Mouse (Mus musculus) embryonic facial prominence, embryonic 12.5 days (tissue): ENCODE measurements around the gene Rpl18a. TPM values are rescaled to one million over a fixed set of nuclear protein-coding genes. Genes with fewer than 3 reads are reported as not detected.
A peak's percentile ranks its signal among the peaks of the same experiment; 100 is the strongest.
"Not testable (repeated sequence)": the region's sequence is repeated elsewhere in the genome, so short reads cannot be mapped to it uniquely, and the experiment has no call there.

Experiments
- ATAC-seq: fragments of 200-750 bp; cut with Nextera tagmentation; 2 replicates; pipeline ENCODE4 v1.8.0; 2017; ENCODE audit not compliant: insufficient number of reproducible peaks, insufficient read depth, low FRiP score, low TSS enrichment
- H3K27ac ChIP-seq: fragments of 300-500 bp; sonication (generic); 2 replicates; pipeline ENCODE4 v1.5.1; 2016; ENCODE audit warnings: mild to moderate bottlenecking
- H3K27me3 ChIP-seq: fragments of 300-500 bp; sonication (generic); 2 replicates; pipeline ENCODE4 v1.6.1; 2016; ENCODE audit warnings: mild to moderate bottlenecking, moderate library complexity
- H3K36me3 ChIP-seq: fragments of 300-500 bp; sonication (generic); 2 replicates; pipeline ENCODE4 v1.6.1; 2016; ENCODE audit warnings: mild to moderate bottlenecking
- H3K4me1 ChIP-seq: fragments of 300-500 bp; sonication (generic); 2 replicates; pipeline ENCODE4 v1.6.1; 2016
- H3K4me2 ChIP-seq: fragments of 300-500 bp; sonication (generic); replicated peaks from 2 replicates; pipeline ENCODE4 v1.6.1; 2016; ENCODE audit warnings: mild to moderate bottlenecking, moderate library complexity
- H3K4me3 ChIP-seq: fragments of 300-500 bp; sonication (generic); 2 replicates; pipeline ENCODE4 v1.5.1; 2016; ENCODE audit warnings: mild to moderate bottlenecking
- H3K9ac ChIP-seq: fragments of 300-500 bp; sonication (generic); 2 replicates; pipeline ENCODE4 v1.6.1; 2016; ENCODE audit warnings: mild to moderate bottlenecking, moderate library complexity
- H3K9me3 ChIP-seq: fragments of 300-500 bp; sonication (generic); 2 replicates; pipeline ENCODE4 v1.6.1; 2016; ENCODE audit warnings: mild to moderate bottlenecking, moderate library complexity
- WGBS: fragments of 180-500 bp; shearing (Covaris S2); methylation state at CpG from one replicate; pipeline ENCODE4 v1.1.7; 2016; 5-methylcytosine and 5-hydroxymethylcytosine counted together
- polyA plus RNA-seq: library from polyadenylated mRNA; unstranded; fragments of >200 nt; fragmentation: Nextera tagmentation; extraction: Ambion mirVana; gene quantifications from 2 replicates; pipeline ENCODE4 v1.2.1, GENCODE M21; 2016

Rpl18a gene
- polyA plus RNA-seq, 1 experiment from 2014 or later, result 3,568 TPM

DNA sequence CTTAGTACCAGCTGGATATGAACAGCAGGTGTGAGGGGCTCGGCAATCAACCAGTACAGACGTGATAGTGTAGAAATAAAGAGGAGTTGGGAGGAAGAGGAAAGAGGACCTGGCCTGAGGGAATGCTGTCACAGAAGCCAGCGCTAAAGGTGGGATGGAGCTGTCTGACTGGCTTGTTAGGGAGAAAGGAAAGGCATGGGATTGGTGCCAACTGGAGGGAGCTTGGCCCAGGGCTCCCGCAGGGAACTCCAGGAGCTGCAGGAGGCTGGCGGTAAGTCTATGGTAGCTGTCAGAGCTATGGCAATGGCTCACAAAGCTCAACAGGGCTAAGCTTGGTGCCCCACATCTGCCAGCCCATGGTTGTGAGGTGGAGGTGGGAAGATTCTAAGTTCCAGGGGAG is 5.0 kb upstream of the Rpl18a start:
- Histone ChIP-seq H3K27ac (no peak overlapping the region), H3K4me3 (no peak overlapping the region), H3K4me2 (no peak overlapping the region), H3K4me1 (peaks cover 18% of the 10 kb centered on the region), H3K27me3 (0 out of 2 replicates have a peak, but pooled peaks cover 7% of the 10 kb centered on the region), H3K9me3 (no peaks in the 10 kb centered on the region), H3K9ac (no peak overlapping the region), H3K36me3 (no peaks in the 10 kb centered on the region)
- WGBS, result 36% methylated on average over 5 of the region's 5 CpGs
- no peak for ATAC-seq

DNA sequence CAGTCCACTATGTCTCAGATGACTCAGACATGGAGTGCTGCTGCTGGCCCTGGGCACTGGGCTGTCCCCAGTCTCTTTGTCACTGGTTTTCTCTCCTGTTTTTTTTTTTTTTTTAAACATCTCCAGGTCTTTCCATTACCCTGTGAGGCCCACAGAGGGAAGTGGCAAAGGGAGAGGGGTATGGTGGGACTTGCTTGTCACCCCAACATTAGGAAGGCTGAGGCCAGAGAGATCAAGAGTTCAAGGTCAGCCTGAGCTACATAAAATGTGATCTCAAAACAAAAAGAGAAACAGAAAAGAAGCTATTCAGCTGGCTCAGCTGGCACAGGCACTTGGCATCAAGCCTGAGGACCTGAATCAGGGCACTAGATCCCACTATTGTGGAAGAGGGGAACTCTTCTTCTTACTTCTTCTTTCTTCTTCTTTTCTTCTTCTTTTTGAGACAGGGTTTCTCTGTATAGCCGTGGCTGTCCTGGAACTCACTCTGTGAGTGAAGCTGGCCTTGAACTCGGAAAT is 3.7 kb upstream of the Rpl18a start:
- Histone ChIP-seq H3K4me1 (peaks cover 19% of the 10 kb centered on the region), H3K9ac (no peak overlapping the region), H3K36me3 (no peaks in the 10 kb centered on the region), H3K4me3 (no peak overlapping the region), H3K4me2 (no peak overlapping the region), H3K27me3 (0 out of 2 replicates have a peak, but pooled peaks cover 7% of the 10 kb centered on the region), H3K9me3 (no peaks in the 10 kb centered on the region), H3K27ac (no peak overlapping the region)
- 67% methylated on average over 2 of the region's 2 CpGs for WGBS
- no peak for ATAC-seq

DNA sequence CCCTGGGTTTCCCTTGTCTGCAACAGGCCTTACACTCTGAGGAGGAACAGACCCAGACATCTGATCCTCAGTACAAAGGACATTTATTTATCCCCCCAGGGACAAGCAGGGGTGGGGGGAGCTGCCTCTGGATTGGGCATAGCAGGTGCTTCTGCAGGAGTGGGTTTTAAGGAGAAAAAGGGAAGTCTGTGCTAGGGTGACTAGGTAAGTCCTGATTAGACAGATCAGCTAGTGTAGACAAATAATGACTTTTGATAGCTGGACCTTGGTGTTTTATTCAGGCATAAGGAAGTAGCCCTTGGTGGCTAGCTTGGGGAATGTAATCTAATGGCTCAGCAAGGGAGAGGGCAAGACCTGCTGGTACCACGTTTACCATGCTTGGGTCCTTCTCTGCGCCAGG is 2.0 kb upstream of the Rpl18a start:
- ATAC-seq, result no peak
- Histone ChIP-seq H3K4me3 (no peak overlapping the region), H3K9ac (no peak overlapping the region), H3K27ac (no peak overlapping the region), H3K4me2 (no peak overlapping the region), H3K4me1 (peaks cover 22% of the 10 kb centered on the region), H3K9me3 (no peaks in the 10 kb centered on the region), H3K36me3 (peaks cover 16% of the 10 kb centered on the region), H3K27me3 (peaks cover 16% of the 10 kb centered on the region)
- WGBS, result 82% methylated on average over 2 of the region's 2 CpGs

DNA sequence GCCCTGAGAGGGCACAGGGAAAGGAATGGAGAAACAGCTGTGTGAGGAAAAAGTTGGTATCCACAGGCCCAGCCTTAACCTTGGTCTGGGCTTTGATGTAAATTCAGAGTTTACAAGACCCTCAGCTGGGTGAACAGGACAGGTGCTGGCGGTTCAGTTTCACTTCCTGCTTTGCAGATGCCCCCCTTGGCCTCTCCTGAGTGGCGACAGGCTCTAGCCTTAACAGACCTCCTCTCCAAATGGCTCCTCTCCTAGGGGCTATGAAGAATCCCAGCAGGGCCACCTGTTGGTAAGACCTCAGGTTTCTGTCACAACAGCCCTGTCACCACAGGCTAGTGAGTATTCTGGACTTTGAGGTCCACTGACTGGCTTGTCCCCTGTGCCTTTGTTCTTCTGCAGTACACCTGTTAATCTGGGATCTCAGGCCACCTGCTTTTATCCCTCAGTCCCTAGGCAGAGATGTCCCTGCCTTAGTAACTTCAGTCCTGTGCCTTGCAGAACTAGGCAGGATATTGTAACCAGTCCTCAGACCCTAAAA is 1.5 kb upstream of the Rpl18a start:
- Histone ChIP-seq H3K9ac (peak overlapping the region; percentile 77; the same call in 1 of the 2 replicates), H3K27me3 (peaks cover 21% of the 10 kb centered on the region), H3K4me2 (peak overlapping the region; percentile 74; the same call in 1 of the 2 replicates), H3K36me3 (peaks cover 21% of the 10 kb centered on the region), H3K9me3 (no peaks in the 10 kb centered on the region), H3K4me1 (peaks cover 22% of the 10 kb centered on the region), H3K27ac (0 out of 2 replicates have a peak overlapping the region, but pooled peaks have one; percentile 30), H3K4me3 (peak overlapping the region; percentile 89; the same call in 1 of the 2 replicates)
- 52% methylated on average over 2 of the region's 2 CpGs for WGBS
- no peak for ATAC-seq

DNA sequence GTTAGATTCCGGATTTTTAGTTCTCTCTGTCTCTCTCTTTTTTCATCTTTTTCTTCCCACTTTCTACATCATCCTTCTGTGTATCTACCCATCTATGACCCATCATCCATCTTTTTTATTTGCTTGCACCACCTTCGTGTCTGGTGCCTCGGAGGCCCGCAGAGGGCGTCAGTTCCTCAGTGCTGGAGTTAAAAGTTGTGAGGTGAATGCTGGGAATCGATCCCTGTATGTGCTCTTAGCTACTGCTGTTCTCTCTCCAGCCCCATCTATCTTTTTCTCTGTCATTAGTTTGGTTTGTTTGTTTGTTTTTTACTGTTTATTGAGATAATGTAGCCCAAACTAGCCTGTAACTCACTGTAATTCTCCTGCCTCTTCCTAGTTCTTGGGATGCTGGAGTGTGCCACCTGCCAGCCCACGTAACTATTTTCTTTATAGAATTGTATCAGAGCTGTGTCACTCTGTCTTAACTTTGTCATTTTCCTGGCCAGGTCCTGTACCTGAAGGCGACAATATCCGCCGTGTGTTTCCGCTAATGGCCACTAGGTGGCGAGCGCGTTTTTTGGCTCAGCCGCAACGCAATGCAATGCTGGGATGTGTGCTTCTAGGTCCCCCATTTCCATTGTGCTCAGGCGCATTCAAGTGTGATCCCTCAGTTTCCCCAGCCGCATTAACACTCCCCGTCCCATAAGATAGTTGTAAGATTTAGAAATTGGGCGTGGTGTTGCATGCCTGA is 635 bp upstream of the Rpl18a start:
- H3K27me3 ChIP-seq, result peaks cover 26% of the 10 kb centered on the region
- under 1% methylated on average over 20 of the region's 20 CpGs for WGBS
- H3K9me3 ChIP-seq, result no peaks in the 10 kb centered on the region
- peaks cover 26% of the 10 kb centered on the region for H3K36me3 ChIP-seq
- peak; percentile 13; the same call in 1 of the 2 replicates for ATAC-seq
- H3K4me1 ChIP-seq, result peaks cover 29% of the 10 kb centered on the region
- peak overlapping the region; percentile 74 for H3K4me2 ChIP-seq
- peak overlapping the region; percentile 89 for H3K4me3 ChIP-seq
- H3K9ac ChIP-seq, result peak overlapping the region; percentile 77
- peak overlapping the region; percentile 89 for H3K27ac ChIP-seq

DNA sequence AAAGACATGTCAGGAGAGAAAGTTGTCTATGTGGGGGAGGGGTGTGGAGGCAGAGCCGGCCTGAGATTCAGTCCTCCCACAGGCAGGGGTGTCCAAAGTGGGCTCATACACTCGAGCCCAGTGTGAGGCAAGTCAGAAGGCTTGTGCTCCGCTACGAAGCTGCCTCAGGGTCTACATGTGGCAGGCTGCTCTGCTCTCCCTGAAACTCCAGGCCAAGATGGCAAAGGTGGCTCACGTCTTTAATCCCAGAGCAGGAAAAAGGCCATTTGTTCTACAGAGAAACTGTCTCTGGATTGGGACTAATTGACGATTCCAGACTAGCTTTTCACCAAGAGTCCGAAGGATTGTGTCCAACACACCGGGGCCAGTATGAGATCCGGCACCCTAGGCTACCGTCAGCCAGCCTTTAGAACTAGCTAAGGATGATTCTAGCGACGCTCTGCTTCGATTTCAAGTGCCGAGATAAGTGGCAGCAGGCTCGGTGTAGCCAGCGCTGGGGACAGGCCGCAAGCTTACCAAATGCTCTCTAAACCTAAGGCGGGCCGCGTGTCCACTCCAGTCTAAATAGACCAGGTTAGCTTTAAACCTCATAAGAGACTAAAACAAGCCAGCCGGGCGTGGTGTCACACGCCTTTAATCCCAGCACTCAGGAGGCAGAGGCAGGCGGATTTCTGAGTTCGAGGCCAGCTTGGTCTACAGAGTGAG is 744 bp downstream of the Rpl18a start:
- Histone ChIP-seq H3K27ac (peak overlapping the region; percentile 80; the same call in 1 of the 2 replicates), H3K4me3 (peak overlapping the region; percentile 89), H3K9me3 (no peaks in the 10 kb centered on the region), H3K27me3 (peaks cover 36% of the 10 kb centered on the region), H3K9ac (peak overlapping the region; percentile 93), H3K36me3 (peaks cover 26% of the 10 kb centered on the region), H3K4me1 (peaks cover 42% of the 10 kb centered on the region), H3K4me2 (peak overlapping the region; percentile 85)
- WGBS, result 3% methylated on average over 25 of the region's 25 CpGs
- no peak for ATAC-seq

DNA sequence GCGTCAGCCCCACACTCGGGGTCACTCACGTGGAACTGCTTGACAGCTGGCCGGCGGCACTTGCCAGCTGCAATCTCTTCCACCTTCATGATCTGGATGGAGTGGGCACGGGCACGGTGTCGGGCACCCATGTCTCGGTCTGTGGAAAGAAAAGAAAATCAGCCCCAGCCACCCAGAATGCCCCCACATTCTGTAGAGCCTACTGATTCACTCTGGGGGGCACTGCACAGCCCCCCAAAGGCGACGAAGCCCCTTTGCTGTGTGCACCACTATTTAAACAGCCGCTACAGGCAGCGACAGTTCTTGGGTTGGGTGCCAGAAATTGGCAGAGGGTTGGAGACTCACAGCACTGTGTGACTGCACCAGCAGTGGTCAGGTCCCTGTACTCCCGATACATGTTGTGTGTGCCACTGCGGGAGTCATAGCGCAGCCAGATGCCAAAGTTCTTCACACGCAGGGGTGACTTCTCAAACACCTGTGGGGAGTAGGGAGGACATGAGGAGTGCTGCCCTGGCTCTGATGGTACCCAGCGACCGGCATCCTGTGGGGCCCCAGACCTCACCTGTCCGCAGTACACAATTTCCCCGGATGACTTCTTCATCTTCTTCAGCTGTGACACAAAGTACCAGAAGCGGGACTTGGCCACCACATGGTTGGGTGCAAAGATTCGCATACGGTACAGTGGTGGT is 1.5 kb downstream of the Rpl18a start:
- not testable (repeated sequence) for ATAC-seq
- peak overlapping the region; percentile 93 for H3K9ac ChIP-seq

DNA sequence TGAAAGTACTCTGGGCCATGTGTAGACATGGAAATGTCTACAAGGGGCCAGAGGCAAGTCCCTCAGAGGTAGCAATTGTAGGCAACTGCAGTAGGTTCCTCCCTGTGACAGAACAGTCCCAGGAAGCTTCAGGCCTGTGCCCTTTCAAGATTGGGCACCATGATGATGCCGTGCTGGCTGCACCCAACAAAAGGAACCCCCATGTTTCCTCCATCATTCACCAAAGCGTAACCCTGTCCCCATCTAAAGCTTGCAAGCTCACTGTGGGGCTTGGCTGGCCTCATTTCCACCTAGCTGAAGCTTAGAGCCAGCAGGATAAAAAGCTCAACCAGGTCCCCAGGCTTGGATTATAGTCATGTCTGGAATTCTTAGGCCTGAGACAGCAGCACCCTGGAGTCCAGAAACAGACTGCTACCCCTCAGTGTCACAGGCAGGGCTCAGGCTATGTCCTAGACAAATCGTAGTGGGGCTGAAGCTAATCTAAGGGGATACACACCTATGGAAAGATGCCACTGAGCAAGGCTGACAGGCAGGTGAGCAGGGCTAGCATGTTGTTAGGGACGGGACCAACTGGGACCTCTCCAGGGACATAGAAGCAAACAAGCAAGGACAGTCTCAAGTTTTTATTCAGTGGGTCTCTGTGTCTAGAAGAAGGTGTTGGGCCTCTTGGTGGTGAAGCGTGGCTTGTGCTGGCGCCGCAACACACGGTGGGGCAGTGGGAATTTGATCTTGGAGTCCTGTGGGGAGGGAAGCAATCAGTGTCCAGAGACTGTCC is 2.3 kb downstream of the Rpl18a start:
- Histone ChIP-seq H3K9me3 (no peaks in the 10 kb centered on the region), H3K27me3 (peaks cover 51% of the 10 kb centered on the region), H3K4me3 (no peak overlapping the region), H3K4me2 (no peak overlapping the region), H3K36me3 (peaks cover 26% of the 10 kb centered on the region), H3K9ac (no peak overlapping the region), H3K4me1 (peaks cover 45% of the 10 kb centered on the region), H3K27ac (no peak overlapping the region)
- 86% methylated on average over 8 of the region's 8 CpGs for WGBS
- no peak for ATAC-seq

More for the DNA sequence above, 1.5 kb downstream of the Rpl18a start:
- H3K36me3 ChIP-seq, result peaks cover 26% of the 10 kb centered on the region
- 84% methylated on average over 24 of the region's 24 CpGs for WGBS
- H3K27ac ChIP-seq, H3K9me3 ChIP-seq: not testable (repeated sequence)
- H3K4me1 ChIP-seq, result peaks cover 45% of the 10 kb centered on the region
- peak overlapping the region; percentile 85 for H3K4me2 ChIP-seq
- H3K4me3 ChIP-seq, result peak overlapping the region; percentile 89
- peaks cover 44% of the 10 kb centered on the region for H3K27me3 ChIP-seq

DNA sequence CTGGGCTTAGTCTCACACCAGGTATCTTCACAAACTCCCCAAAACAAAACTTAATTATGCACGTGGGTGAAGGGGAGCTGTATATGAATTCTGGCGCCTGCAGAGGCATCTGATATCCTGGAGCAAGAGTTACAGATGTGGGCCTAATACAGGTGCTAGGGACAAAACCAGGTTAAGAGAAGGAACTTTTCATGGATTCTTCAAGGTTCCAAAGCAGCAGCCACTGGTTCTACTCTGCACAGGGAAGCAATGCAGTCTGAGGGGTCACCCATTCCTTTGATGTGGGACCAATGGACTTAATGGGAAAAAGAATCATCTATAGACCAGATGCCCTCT is 2.9 kb downstream of the Rpl18a start:
- WGBS, result 62% methylated on average over 2 of the region's 2 CpGs
- Histone ChIP-seq H3K27me3 (peaks cover 51% of the 10 kb centered on the region), H3K36me3 (peaks cover 26% of the 10 kb centered on the region), H3K4me2 (no peak overlapping the region), H3K9me3 (no peaks in the 10 kb centered on the region), H3K4me3 (no peak overlapping the region), H3K9ac (no peak overlapping the region), H3K27ac (no peak overlapping the region), H3K4me1 (peaks cover 45% of the 10 kb centered on the region)
- no peak for ATAC-seq

DNA sequence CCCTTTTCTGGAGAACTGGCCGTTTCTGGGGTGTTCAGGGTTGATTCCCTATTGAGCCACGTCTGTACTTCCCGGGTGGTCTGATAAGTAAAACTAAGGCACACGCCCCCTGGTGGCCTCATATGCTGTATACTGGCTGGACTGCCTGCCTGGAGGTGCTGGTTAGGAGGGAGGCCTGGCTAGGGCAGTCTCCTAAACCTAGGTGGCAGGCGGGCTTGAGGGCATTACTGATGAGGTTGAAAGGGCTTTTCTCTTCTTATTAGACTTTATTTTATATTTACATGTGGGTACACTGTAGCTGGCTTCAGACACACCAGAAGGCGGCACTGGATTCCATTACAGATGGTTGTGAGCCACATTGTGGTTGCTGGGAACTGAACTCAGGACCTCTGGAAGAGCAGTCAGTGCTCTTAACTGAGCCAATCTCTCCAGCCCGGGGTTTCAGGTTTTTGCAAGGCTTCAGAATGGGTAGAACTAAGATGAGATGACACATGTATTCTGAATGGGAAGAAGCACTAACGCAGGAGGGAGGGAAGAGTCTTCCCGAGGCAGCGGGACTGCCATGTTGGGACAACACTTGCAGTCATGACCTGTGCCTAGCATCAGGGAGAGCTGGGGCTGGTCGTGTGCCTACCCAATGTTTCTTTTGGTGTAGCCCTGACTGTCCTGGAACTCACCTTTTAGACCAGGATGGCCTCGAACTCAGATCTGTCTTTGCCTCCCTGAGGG is 3.4 kb downstream of the Rpl18a start:
- WGBS, result 24% methylated on average over 12 of the region's 12 CpGs

More for the DNA sequence above, 3.4 kb downstream of the Rpl18a start:
- Histone ChIP-seq H3K4me2 (no peak overlapping the region), H3K27ac (no peak overlapping the region), H3K9ac (no peak overlapping the region), H3K9me3 (no peaks in the 10 kb centered on the region), H3K4me3 (no peak overlapping the region), H3K36me3 (peaks cover 26% of the 10 kb centered on the region), H3K27me3 (peaks cover 55% of the 10 kb centered on the region), H3K4me1 (peaks cover 45% of the 10 kb centered on the region)
- no peak for ATAC-seq
